Mouse (Mus musculus): Measurements from ENCODE around the gene Coro2a. TPM values are rescaled to one million over a fixed set of nuclear protein-coding genes. Genes with fewer than 3 reads are reported as not detected.

Gene Coro2a
- polyA plus RNA-seq, 1 experiment = 0.33 TPM

GRCm38 (mm10) chr4:46620946-46621345 is 18.9 kb upstream of the Coro2a start:
- no peak for TF ChIP-seq CTCF (IDR thresholded peaks at IDR 0.05; ENCODE audit: control insufficient read depth, insufficient read depth, insufficient read length)
- H3K36me3 ChIP-seq (ENCODE audit: control insufficient read depth, insufficient read depth) = no peaks in the 10 kb centered on the region
- H3K79me2 ChIP-seq (ENCODE audit: control insufficient read depth, insufficient read depth) = no peaks in the 10 kb centered on the region
- H3K79me3 ChIP-seq (ENCODE audit: low read depth) = no peaks in the 10 kb centered on the region
- H3K27me3 ChIP-seq (ENCODE audit: control insufficient read depth, insufficient read depth, insufficient read length) = no peaks in the 10 kb centered on the region
- no peak overlapping the region for H3ac ChIP-seq (ENCODE audit: control insufficient read depth, insufficient read length, low read depth)
- no peak overlapping the region for H3K4me3 ChIP-seq (ENCODE audit: insufficient read depth, poor library complexity, severe bottlenecking)

GRCm38 (mm10) chr4:46620330-46620729 is 18.3 kb upstream of the Coro2a start:
- Histone ChIP-seq H3ac (ENCODE audit: control insufficient read depth, insufficient read length, low read depth) (no peak overlapping the region), H3K36me3 (ENCODE audit: control insufficient read depth, insufficient read depth) (no peaks in the 10 kb centered on the region), H3K27me3 (ENCODE audit: control insufficient read depth, insufficient read depth, insufficient read length) (no peaks in the 10 kb centered on the region), H3K79me2 (ENCODE audit: control insufficient read depth, insufficient read depth) (no peaks in the 10 kb centered on the region), H3K79me3 (ENCODE audit: low read depth) (no peaks in the 10 kb centered on the region), H3K4me3 (ENCODE audit: insufficient read depth, poor library complexity, severe bottlenecking) (no peak overlapping the region)
- no peak for TF ChIP-seq CTCF (IDR thresholded peaks at IDR 0.05; ENCODE audit: control insufficient read depth, insufficient read depth, insufficient read length)
- no peak for TF ChIP-seq FOSL1 (IDR thresholded peaks at IDR 0.05; ENCODE audit: insufficient read depth, low read length, poor library complexity, severe bottlenecking)
- no peak for TF ChIP-seq MYOD1 (IDR thresholded peaks at IDR 0.05; ENCODE audit: control insufficient read depth, insufficient read length, low read depth)
- TF ChIP-seq USF1 (IDR thresholded peaks at IDR 0.05; ENCODE audit: low read depth) = no peak
- TF ChIP-seq MYOG (IDR thresholded peaks at IDR 0.05; ENCODE audit: control insufficient read depth, extremely low read depth, insufficient read length) = no peak
- TF ChIP-seq CEBPB (IDR thresholded peaks at IDR 0.05; ENCODE audit: low read depth) = no peak
- no peak for TF ChIP-seq MAX (IDR thresholded peaks at IDR 0.05)

GRCm38 (mm10) chr4:46618196-46618817 is 16.3 kb upstream of the Coro2a start:
- H3ac ChIP-seq (ENCODE audit: control insufficient read depth, insufficient read length, low read depth) = no peak overlapping the region
- no peaks in the 10 kb centered on the region for H3K36me3 ChIP-seq (ENCODE audit: control insufficient read depth, insufficient read depth)

GRCm38 (mm10) chr4:46617408-46617807 is 15.4 kb upstream of the Coro2a start:
- TF ChIP-seq MAX (IDR thresholded peaks at IDR 0.05) (no peak), USF1 (IDR thresholded peaks at IDR 0.05; ENCODE audit: low read depth) (no peak), MYOG (IDR thresholded peaks at IDR 0.05; ENCODE audit: control insufficient read depth, extremely low read depth, insufficient read length) (no peak), FOSL1 (IDR thresholded peaks at IDR 0.05; ENCODE audit: insufficient read depth, low read length, poor library complexity, severe bottlenecking) (no peak), CTCF (IDR thresholded peaks at IDR 0.05; ENCODE audit: control insufficient read depth, insufficient read depth, insufficient read length) (no peak)
- H3K27me3 ChIP-seq (ENCODE audit: control insufficient read depth, insufficient read depth, insufficient read length) = peaks cover 8% of the 10 kb centered on the region
- H3ac ChIP-seq (ENCODE audit: control insufficient read depth, insufficient read length, low read depth) = no peak overlapping the region
- H3K79me3 ChIP-seq (ENCODE audit: low read depth) = no peaks in the 10 kb centered on the region
- H3K36me3 ChIP-seq (ENCODE audit: control insufficient read depth, insufficient read depth) = no peaks in the 10 kb centered on the region
- H3K4me3 ChIP-seq (ENCODE audit: insufficient read depth, poor library complexity, severe bottlenecking) = no peak overlapping the region
- H3K79me2 ChIP-seq (ENCODE audit: control insufficient read depth, insufficient read depth) = no peaks in the 10 kb centered on the region

More at GRCm38 (mm10) chr4:46618196-46618817, 16.3 kb upstream of the Coro2a start:
- H3K27me3 ChIP-seq (ENCODE audit: control insufficient read depth, insufficient read depth, insufficient read length) = peaks cover 8% of the 10 kb centered on the region
- H3K79me3 ChIP-seq (ENCODE audit: low read depth) = no peaks in the 10 kb centered on the region
- TF ChIP-seq USF1 (IDR thresholded peaks at IDR 0.05; ENCODE audit: low read depth) (no peak), CTCF (IDR thresholded peaks at IDR 0.05; ENCODE audit: control insufficient read depth, insufficient read depth, insufficient read length) (no peak), CEBPB (IDR thresholded peaks at IDR 0.05; ENCODE audit: low read depth) (no peak), MYOD1 (IDR thresholded peaks at IDR 0.05; ENCODE audit: control insufficient read depth, insufficient read length, low read depth) (no peak), FOSL1 (IDR thresholded peaks at IDR 0.05; ENCODE audit: insufficient read depth, low read length, poor library complexity, severe bottlenecking) (no peak), MYOG (IDR thresholded peaks at IDR 0.05; ENCODE audit: control insufficient read depth, extremely low read depth, insufficient read length) (no peak), MAX (IDR thresholded peaks at IDR 0.05) (no peak)
- no peak overlapping the region for H3K4me3 ChIP-seq (ENCODE audit: insufficient read depth, poor library complexity, severe bottlenecking)
- no peaks in the 10 kb centered on the region for H3K79me2 ChIP-seq (ENCODE audit: control insufficient read depth, insufficient read depth)

GRCm38 (mm10) chr4:46614641-46615040 is 12.6 kb upstream of the Coro2a start:
- H3K79me3 ChIP-seq (ENCODE audit: low read depth) = no peaks in the 10 kb centered on the region
- no peak for TF ChIP-seq MYOG (IDR thresholded peaks at IDR 0.05; ENCODE audit: control insufficient read depth, extremely low read depth, insufficient read length)
- no peak for TF ChIP-seq CTCF (IDR thresholded peaks at IDR 0.05; ENCODE audit: control insufficient read depth, insufficient read depth, insufficient read length)
- no peak for TF ChIP-seq USF1 (IDR thresholded peaks at IDR 0.05; ENCODE audit: low read depth)
- no peak for TF ChIP-seq MAX (IDR thresholded peaks at IDR 0.05)
- TF ChIP-seq FOSL1 (IDR thresholded peaks at IDR 0.05; ENCODE audit: insufficient read depth, low read length, poor library complexity, severe bottlenecking) = no peak
- H3K4me3 ChIP-seq (ENCODE audit: insufficient read depth, poor library complexity, severe bottlenecking) = no peak overlapping the region
- no peaks in the 10 kb centered on the region for H3K79me2 ChIP-seq (ENCODE audit: control insufficient read depth, insufficient read depth)
- H3K27me3 ChIP-seq (ENCODE audit: control insufficient read depth, insufficient read depth, insufficient read length) = peaks cover 8% of the 10 kb centered on the region
- H3K36me3 ChIP-seq (ENCODE audit: control insufficient read depth, insufficient read depth) = no peaks in the 10 kb centered on the region
- no peak overlapping the region for H3ac ChIP-seq (ENCODE audit: control insufficient read depth, insufficient read length, low read depth)

GRCm38 (mm10) chr4:46613618-46614017 is 11.6 kb upstream of the Coro2a start:
- Histone ChIP-seq H3K79me2 (ENCODE audit: control insufficient read depth, insufficient read depth) (no peaks in the 10 kb centered on the region), H3K4me3 (ENCODE audit: insufficient read depth, poor library complexity, severe bottlenecking) (no peak overlapping the region), H3K79me3 (ENCODE audit: low read depth) (no peaks in the 10 kb centered on the region), H3ac (ENCODE audit: control insufficient read depth, insufficient read length, low read depth) (no peak overlapping the region), H3K36me3 (ENCODE audit: control insufficient read depth, insufficient read depth) (no peaks in the 10 kb centered on the region), H3K27me3 (ENCODE audit: control insufficient read depth, insufficient read depth, insufficient read length) (peaks cover 16% of the 10 kb centered on the region)
- TF ChIP-seq MAX (IDR thresholded peaks at IDR 0.05) = no peak
- TF ChIP-seq MYOG (IDR thresholded peaks at IDR 0.05; ENCODE audit: control insufficient read depth, extremely low read depth, insufficient read length) = no peak
- no peak for TF ChIP-seq FOSL1 (IDR thresholded peaks at IDR 0.05; ENCODE audit: insufficient read depth, low read length, poor library complexity, severe bottlenecking)
- no peak for TF ChIP-seq CTCF (IDR thresholded peaks at IDR 0.05; ENCODE audit: control insufficient read depth, insufficient read depth, insufficient read length)
- no peak for TF ChIP-seq USF1 (IDR thresholded peaks at IDR 0.05; ENCODE audit: low read depth)
- no peak for TF ChIP-seq CEBPB (IDR thresholded peaks at IDR 0.05; ENCODE audit: low read depth)

All from C2C12 (cell line).